Mouse (Mus musculus) B cell, adult 62 days (primary cell): ENCODE measurements around the gene Mpdz. TPM values are rescaled to one million over a fixed set of nuclear protein-coding genes. Genes with fewer than 3 reads are reported as not detected.

Experiments used
- total RNA-seq: library from RNA; stranded (reverse); gene quantifications from 4 replicates; pipeline ENCODE4 v1.2.4, GENCODE M21; 2023

The Mpdz gene
- total RNA-seq = not detected in 4 replicates

GRCm38 (mm10) chr4:81442078-81442981 is at the start of gene Mpdz:
TSS of gene Mpdz (minus strand) at chr4:81442815.

